Mouse (Mus musculus) frontal cortex, postnatal 10 days (tissue): ENCODE data around the gene Nynrin.
A peak's percentile ranks its signal among the peaks of the same experiment; 100 is the strongest.

ENCODE experiments used
- DNase-seq, 2 experiments: peaks; one replicate each; pipeline ENCODE4 v3.0.0; 2022; ENCODE audit warnings: low spot score in 2 of 2, mixed read lengths in 1 of 2

Nynrin gene

GRCm38 (mm10) chr14:55840853-55841366 lies 12.9 kb upstream of the Nynrin start:
- no peak for DNase-seq

GRCm38 (mm10) chr14:55842794-55843193 lies 11.0 kb upstream of the Nynrin start:
- no peak for DNase-seq

DNA sequence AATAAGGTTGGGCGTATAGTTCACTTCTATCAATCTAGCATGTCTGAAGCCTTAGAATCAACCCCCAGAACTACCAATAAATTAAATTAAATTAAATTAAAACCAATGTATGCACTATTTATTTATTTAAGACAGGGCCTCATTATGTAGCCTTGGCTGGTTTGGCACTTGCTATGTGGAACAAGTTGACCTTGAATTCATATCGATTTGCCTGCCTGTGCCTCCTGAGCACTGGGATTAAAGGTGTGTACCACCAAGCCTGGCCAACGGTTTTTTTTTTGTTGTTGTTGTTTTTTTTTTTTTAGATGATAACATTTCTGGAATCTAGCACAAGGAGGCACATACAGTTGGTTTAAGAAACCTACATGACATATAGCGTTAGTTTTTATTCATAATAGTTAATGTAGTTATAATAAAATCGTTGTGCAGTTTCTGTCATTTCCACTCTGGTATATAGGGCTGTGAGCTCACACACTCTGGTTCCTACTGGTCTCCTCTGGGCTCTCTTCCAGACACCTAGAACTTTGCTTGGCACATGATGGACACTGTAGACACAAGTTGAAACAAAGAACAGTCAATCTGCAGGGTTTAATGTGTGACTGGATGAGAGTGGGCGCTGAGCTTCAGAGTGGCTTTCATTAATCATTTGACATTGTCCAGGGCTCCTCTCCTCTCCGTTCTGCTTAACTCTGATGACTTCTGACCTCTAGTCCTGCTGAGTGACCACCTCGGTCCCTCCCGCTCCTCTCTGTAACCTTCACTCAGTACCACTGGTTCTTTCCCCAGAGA lies 8.1 kb upstream of the Nynrin start:
- no peak for DNase-seq

DNA sequence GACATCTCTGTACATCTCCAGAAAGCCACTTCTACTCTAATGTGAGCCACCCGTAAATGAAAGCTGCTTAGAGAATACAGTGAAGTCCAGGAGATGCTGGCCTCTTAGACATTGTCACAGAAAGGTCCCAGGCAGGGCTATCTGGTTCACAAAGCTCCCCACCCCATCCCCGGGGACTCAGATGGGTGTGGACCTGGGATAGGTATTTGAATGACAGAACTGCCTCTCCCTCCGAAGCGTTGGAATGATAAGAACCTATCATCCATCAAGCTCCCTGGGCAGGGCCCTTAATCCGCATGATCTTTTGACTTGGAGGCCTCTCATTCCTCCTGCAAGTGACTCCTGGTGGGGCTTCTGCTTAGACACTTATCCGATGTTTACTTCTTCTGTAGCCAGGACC lies 2.9 kb upstream of the Nynrin start:
- no peak for DNase-seq

DNA sequence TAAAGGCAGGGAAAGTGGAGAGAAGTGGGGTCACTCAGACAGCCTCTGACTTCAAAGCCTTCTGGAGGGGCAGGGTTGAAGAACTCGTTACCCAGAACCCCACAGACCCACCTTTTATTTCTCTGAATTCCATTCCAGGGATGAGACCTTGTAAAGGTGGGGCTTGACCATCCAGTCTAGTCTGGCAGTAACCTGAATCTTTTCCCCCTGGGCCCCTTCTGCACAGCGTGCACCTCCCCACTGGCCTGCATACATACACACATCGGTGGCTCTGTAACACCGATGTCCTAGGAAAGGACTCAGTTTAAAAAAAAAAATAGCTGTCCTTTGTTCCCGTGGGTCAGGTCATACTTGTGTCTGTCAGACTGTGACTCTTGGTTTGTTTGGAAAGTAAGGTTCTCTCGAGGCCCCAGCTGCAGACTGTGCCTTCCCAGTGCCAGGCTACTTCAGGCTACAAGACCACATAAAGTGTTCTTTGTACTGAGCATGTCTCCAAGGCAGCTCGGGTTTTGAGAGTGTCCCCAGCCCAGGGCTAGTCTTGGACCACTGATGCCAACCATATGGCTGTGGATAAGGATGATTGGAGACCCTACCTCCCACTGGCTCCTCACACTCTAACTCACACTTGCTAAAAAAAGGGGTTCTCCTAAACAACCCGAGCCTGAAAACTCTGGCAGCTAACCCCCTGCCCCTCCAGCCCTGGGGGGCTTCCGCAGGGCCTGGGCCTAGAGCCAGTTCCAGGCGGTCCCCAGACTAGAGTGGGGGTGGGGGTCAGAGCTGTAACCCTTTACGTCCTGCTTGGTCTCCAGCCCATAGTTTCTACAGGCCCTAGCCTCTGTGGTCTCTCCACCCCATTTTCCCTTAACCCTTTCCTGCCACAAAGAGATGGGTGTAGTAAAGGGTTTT lies 911 bp upstream of the Nynrin start:
- no peak for DNase-seq

DNA sequence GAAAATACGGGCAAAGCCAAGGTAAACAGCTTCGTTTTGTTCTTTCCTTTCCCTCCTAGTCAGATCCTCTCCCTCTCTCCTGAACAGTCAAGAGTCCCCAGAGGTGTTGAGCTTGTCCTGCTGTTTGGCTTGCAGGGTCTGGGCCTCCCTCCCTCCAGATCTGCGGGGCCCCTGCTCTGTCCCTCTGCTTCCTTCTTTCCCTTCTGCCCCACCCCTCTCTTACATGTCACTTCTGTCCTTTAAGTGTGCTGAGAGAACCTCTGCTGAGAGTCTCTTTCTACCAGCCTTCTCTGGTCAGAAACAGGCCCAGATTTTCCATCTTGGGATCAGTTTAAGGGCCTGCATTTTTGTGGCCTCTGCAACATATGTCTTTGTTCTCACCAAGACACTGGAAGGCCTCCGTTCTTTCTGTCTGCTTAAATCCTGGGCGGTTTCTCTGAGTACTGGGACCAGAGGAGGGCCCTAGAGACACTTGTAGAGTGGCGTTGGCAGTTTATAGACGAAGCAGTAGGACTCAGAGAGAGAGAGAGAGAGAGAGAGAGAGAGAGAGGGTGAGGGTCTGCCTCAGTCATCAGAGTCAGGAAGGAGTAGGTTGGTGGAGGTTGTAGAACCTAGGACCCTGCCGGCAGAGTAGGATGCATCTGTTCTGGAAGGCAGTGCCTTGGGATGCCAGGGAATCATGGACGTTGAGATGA lies 743 bp downstream of the Nynrin start:
- no peak for DNase-seq

- no peak for DNase-seq
These were observed 1.3 kb downstream of the Nynrin start for GRCm38 (mm10) chr14:55855101-55855561.

GRCm38 (mm10) chr14:55857588-55857987 lies 3.8 kb downstream of the Nynrin start:
- DNase-seq = no peak

DNA sequence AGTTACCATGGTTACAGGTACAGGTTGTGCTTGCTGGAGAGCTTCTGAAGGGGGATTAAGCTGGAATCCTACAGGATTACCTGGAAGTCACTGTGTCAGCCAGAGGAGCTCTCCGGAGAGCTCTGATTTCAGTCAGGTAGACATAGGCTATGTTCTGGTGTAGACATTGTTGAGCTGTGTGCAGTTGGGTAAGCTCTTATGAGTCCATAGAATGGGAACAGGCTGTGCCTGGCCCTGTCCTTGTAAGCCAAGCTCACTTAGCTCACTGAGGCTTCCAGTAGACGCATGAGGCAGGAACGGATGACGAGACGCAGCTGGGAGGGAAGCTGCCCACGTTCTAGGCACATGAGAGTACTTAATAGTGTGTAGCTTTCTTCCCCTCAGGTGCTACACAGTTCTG lies 8.4 kb downstream of the Nynrin start:
- DNase-seq = no peak

DNA sequence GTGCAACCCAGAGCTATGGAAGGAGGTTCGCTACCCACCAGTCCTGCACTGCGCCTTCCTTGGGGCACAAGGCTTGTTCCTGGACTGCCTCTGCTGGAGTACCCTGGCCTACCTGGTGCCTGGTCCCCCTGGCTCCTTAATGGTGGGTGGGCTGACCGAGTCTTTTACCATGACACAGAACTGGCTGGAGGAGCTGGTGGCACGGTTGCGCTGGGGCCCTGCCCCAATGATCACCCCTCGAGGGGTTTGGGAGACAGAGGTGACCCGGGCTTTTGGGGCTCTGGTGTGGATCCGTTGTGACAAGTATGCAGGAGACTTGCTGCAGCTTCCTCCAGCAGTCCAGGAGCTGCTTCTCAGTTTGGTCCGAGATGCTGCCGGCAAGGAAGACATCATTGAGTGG lies 9.2 kb downstream of the Nynrin start:
- no peak for DNase-seq

DNA sequence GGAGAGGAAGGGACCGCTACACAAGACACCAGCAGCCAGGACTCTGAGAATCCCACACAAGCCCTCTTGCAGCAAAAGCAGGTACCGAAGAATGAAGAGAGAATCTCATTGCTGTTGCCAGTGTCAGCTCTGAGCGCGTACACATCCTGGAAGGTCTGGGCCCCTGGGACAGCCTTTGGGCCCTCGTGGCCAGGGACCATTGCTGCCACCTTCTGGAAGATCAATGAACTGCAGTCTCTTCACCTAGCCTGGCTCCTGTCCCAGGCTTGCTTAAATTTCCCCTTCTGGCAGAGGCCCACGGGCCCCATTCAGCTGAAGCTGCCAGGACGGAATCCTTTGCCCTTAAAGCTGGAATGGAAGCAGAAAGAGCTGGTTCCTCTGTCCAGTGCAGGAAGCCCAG lies 10.0 kb downstream of the Nynrin start:
- peak in 1 of 2 experiments; percentile 53 for DNase-seq

- DNase-seq = no peak
These were observed 13.2 kb downstream of the Nynrin start for GRCm38 (mm10) chr14:55866962-55867361.

DNA sequence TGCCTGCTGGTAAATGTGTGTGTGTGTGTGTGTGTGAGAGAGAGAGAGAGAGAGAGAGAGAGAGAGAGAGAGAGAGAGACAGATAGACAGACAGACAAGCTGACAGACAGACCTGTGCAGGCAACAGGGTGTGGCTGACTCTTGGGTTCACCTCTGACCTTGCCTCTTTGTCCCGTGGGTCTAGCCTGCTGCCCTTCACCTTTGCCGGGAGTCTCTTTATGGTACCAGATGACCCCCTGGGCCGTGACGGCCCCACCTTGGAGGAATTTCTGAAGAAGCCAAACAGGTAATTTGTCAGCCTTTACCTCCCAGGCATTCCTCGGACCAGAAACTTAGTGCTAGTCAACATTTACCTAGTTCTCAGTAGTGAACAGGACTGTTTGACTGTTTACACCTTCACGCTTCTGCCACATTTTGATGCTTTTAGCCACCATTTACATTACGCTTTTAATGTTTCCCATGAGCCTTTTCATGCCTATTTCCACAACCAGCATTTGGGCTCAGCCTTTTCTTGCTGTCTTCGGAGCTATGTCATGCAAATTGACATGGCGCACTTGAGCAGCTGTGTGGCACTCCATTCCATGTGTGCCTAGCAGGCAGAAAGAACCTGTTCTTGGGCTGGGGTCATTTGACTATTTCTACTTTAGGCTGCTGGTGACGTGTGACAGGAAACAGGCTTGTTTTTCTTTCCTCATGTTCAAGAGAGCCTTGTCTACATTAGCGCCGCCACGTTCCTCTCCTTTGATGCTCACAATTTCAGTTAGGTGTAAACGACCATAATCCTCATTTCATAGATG lies 14.6 kb downstream of the Nynrin start:
- no peak for DNase-seq

- DNase-seq = no peak
These were observed 15.7 kb downstream of the Nynrin start for GRCm38 (mm10) chr14:55869538-55869937.

DNA sequence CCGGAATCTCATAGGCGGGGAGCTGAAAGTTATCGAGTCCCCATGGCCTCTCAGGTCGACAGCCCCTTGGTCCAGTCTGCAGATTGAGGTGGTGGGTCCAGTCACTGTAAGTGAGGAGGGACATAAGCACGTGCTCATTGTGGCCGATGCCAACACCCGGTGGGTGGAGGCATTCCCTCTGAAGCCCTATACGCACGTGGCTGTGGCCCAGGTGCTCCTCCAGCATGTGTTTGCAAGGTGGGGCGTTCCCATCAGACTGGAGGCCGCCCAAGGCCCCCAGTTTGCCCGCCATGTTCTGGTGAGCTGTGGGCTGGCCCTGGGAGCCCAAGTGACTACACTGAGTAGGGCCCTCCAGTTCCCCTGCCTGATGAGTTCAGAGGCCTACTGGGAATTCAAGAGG lies 18.2 kb downstream of the Nynrin start:
- no peak for DNase-seq

DNA sequence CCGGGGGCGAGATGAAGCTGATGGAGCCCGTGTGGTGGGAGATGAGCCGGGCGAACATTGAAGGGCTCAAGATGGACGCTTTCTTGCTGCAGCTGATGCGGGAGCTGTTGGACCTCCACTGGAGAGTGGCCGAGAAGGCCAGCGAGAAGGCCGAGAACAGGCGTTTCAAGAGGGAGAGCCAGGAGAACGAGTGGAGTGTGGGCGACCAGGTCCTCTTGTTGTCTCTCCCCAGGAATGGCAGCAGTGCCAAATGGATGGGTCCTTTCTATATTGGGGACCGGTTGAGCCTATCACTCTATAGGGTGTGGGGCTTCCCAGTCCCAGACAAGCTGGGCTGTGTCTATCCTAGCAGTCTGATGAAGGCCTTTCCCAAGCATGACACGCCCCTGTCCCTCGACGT lies 18.7 kb downstream of the Nynrin start:
- DNase-seq = no peak

GRCm38 (mm10) chr14:55873242-55873713 lies 19.5 kb downstream of the Nynrin start:
- DNase-seq = no peak

DNA sequence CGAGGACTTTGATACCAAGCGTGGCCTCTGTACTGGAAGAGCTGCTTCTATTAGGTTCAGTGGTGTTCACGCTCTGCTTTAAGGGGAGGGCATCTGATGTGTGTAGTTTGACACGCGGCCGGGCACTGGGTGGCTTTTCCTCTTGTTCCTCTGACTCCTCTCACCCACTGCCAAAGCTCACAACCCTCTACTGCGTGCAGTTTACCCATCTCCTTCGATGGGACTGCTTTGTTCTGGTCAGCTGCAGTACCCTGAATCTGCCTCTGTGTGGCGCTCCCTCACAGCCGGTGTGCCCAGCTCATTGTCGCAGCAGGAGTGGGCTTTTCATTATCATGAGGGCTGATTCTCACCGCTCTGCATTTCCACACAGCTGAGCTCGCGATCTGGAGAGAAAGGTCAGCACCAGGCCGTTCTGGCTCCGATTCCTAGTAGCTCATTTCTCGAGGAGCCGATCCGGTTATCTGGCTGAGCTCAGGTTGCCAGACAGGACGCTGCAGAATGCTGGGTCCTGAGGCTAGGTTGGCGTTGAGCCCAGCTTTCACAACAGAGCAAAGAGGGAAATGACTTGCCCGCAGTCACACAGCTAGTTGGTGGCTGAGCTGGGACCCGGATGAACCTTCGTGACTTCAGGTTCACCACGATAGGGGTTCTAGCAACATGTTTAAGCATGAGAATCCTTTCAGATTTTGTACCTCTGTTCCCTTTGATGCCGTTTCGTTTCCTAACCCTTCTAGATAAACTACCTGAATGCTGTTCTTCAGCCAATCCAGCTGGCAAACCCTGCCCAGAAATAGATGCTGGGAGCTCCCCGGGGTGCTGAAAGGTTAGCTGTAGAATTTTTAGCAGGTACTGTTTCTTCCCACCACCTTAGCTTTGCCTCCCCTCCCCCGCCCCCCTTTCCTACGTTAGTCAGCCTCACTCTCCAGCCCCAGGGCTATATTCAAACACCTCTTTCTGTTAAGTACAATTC lies 20.2 kb downstream of the Nynrin start:
- peak in 1 of 2 experiments; percentile 69 for DNase-seq

DNA sequence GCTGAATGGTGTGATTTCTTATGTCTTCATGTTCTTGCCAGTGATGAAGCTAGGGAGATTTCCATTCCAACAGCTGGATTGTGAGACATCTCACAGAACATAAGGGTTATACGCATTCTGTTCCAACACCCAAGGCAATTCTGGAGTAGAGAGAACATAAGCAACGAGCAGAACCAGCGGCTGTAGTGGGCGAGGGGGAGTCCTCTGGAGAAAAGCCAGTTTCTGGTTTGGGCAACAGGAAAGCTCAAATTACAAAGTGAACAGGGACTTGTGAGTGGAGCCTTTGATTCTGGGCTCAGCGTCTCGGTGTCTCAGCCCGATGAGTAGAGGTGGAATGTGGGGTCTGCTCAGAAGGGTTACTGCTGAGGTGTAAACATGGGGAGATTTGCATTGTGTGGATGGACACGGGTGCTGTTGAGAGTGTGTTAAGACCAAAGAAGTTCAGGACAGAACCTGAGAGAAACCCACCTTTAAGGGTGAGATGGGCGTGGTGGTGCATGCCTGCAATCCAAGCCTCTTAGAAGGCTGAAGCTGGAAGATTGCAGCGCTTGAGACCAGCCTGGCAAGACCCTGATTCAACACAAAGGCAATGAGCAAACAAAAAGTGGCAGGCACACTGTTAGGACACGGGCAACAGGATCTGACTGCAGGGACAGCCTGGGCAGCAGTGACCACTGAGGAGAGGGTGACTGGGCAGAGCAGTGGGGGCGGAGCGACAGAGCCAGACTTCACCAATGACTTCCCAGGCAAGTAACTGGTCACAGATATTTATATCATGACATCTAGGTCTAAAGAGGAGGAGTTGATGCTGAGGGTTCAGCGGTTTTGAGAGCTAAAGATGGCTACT lies 23.9 kb downstream of the Nynrin start:
- DNase-seq = peak in 1 of 2 experiments; percentile 64
